Mouse (Mus musculus) liver, adult 2 months (tissue): Measurements from ENCODE around the gene Kank2.

Experiments
- CTCF ChIP-seq: fragments of 200-500 bp; IDR thresholded peaks from 2 replicates; pipeline ENCODE4 v1.5.1; 2011; ENCODE audit warnings: low read depth, low read length, control low read depth
- POLR2A ChIP-seq: fragments of 200-500 bp; IDR thresholded peaks from 2 replicates; pipeline ENCODE4 v1.6.1; 2011; ENCODE audit warnings: low read length, control low read depth; ENCODE audit not compliant: insufficient read depth; ENCODE audit errors: extremely low read depth

DNA sequence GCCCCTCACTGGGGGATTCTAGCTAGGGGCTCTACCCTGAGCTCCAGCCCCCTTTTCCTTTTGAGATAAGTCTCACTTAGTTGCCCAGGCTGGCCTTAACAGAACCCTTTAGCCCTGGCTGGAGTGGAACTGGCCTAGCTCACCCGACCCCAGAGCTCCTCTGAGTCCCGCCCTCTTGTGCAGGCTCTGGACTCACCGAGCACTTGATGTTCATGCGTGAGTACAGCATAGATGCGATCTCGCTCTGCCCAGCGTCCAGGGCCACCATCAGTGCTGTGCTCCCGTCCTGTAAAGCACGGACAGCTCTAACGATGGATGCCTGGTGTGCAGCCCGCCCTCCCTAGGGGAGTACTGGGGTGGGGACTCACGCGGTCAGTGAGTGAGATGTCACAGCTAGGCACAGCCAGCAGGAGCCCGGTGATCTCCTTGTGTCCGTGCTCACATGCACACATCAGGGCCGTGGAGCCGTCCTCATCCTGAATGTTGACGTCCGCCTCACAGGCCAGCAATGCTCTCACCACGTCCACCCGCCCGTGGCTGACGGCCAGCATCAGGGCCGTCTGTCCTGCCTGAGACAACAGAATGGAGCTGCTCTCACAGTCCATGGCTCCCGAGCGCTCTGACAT is 28.9 kb downstream of the Kank2 start:
- no peak for TF ChIP-seq CTCF
- no peak for TF ChIP-seq POLR2A
